Mouse (Mus musculus): Measurements from ENCODE around the gene Atp6v0a1.

Atp6v0a1 gene

DNA sequence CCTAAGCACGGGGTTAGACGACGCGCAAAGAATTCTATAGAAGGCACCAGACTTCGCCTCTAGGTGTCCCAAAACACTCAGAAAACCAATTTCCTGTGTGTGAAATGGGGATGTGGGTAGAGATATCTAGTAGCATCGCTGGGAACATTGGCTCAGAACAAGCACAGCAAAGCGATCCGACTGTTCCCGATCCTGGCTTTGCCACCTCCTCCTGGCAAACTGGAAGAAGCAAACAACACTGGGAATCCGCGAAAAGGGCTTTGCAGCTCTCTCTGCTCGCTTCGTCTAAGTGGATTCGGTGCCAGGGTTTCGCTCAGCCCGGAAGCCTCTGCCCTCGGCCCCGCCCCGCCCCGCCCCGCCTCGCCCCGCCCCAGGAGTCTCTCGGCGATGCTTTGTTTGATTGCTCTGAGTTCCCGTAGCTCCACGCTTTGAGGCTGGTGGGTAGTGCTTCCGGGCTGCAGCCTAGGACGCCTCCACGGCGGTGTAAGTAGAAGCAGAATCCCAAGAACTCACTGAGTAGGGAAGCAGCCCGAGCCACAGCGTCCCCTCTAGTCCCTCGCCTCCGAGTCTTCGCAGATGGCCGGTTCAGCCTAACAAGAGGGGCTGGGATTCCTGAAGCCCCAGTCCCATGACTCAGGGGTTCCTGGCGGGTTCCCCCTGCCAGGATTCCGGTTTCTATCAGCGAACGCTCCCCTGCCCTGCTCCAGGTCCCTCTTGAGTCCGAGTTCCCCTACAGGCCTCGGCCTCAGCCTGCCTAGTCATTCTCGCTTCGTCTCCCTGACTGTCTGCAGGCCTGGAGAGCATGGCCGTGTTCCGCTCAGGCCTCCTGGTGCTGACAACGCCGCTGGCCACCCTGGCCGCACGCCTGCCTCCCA is 73.2 kb downstream of the Atp6v0a1 start, which contains the start of gene Coasy:
Gene Coasy (plus strand): TSS at position 358 of the 875 bp plus-strand sequence.
- in situ Hi-C loops (cut with MboI, MseI), result no loop called here

DNA sequence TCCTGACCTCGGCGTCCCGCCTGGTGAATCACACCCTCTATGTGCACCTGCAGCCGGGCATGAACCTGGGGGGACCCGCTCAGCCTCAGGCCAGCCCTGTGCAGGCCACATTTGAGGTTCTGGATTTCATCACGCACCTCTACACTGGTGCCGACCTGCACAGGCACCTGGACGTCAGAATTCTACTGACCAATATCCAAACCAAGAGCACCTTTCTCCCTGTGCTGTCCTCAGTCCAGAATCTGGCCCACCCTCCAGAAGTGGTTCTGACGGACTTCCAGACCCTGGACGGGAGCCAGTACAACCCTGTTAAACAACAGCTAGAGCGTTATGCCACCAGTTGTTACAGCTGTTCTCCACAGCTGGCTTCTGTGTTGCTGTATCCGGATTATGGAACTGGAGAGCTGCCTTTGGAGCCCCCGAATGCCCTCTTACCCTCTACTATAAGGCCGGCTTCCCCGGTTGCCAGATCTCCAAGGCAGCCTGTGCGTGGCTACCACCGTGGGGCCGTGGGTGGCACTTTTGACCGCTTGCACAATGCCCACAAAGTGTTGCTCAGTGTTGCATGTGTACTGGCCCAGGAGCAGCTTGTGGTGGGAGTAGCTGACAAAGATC is 73.9 kb downstream of the Atp6v0a1 start:
- in situ Hi-C loops (cut with MboI, MseI), result no loop called here

GRCm38 (mm10) chr11:101084246-101084645 is 75.0 kb downstream of the Atp6v0a1 start:
- in situ Hi-C loops (cut with MboI, MseI), result no loop called here

- in situ Hi-C loops (cut with MboI, MseI), result no loop called here
Measured at GRCm38 (mm10) chr11:101084811-101085210, 75.6 kb downstream of the Atp6v0a1 start.

- in situ Hi-C loops (cut with MboI, MseI), result no loop called here
Measured at GRCm38 (mm10) chr11:101085617-101086322, 76.5 kb downstream of the Atp6v0a1 start.

DNA sequence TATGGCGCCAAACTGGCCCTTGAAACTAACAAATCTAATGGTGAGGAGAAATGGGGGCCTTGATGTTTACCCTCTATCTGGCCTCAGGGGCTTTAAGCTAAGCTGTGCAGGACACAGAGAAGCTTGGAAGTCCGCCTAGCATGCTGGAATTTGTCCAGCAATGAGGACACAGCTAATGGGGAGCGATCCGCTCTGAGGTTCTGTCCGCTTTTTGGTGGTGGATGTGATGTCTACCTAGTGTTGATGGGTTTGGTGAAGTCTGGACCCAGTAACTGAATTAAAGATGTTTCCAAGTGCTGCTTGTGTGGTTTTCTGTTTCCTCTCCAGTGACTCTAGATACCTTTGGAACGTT is 77.0 kb downstream of the Atp6v0a1 start:
- in situ Hi-C loops (cut with MboI, MseI), result no loop called here

DNA sequence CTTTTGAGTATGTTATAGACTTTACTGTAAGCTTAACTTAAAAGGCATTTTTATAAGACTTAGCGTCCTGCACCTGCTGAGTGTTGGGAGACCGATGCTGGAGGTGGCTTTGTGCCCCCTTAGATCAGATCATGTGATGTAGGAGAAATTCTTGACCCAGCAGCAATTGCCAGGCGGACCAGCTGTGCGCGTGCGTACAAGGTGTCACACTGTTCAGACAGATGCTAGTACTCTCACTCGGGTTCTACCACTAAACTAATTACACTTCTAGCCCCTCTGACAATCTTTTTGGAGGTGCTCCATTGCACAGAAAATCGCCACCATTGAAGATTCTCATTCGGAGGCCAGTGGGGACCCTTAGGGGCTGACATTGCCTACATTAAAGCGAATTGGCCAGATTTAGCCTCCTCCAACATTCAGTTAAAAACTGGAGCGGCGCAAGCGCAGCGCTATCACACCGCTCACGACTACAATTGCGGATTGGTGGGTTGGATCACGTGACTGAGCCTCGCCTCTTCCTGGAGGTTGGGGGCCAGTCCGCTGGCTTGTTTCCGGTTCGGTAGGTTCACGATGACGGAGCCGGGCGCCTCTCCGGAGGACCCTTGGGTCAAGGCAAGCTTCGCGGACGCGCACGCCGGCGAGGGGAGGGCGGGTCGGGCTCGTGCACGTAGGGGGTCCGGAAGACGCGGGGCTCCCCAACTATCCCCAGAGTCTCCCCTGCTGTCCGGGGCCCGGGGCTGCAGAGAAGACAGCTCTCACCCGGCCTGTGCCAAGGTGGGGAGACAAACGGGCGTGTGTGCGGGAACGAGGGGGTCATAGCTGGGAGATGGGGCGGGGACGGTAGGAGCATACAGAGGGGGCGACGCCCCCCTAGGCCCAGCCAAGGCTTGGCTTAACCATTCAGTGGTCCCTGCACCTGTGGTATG is 77.8 kb downstream of the Atp6v0a1 start, which contains the start of gene Mlx:
Gene Mlx (plus strand): TSS at position 522 of the 926 bp plus-strand sequence.
- in situ Hi-C loops (cut with MboI, MseI), result no loop called here

GRCm38 (mm10) chr11:101087682-101088055 is 78.4 kb downstream of the Atp6v0a1 start:
- in situ Hi-C loops (cut with MboI, MseI), result no loop called here

DNA sequence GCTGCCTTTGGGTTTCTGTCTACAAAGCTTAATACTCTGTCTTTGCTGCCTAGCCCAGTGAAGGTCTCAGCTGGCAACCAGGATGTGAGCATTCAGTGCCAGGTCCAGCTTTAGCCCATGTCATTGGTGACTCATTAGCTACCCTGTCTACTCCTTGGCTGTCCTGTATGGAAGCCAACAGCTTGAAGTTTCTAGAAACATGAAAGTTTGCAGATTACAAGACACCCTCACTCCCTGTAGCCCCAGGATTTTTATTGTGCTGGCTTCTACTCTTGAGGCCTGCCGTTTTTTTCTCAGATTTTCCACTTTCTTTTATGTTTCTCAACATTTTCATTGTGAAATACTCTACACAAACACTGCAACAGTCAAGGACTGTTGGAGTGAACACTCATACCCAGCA is 80.7 kb downstream of the Atp6v0a1 start:
- in situ Hi-C loops (cut with MboI, MseI), result no loop called here

GRCm38 (mm10) chr11:101094930-101095313 is 85.7 kb downstream of the Atp6v0a1 start:
- in situ Hi-C loops (cut with MboI, MseI), result loop anchor here (5.0 kb wide), 1 partner anchor 87 kb away; no protein-coding TSS in a partner anchor

GRCm38 (mm10) chr11:101095314-101096024 is 86.2 kb downstream of the Atp6v0a1 start, which contains the start of gene Psmc3ip:
Psmc3ip (minus strand) TSS chr11:101095436.
- in situ Hi-C loops (cut with MboI, MseI), result loop anchor here (5.0 kb wide), 1 partner anchor 87 kb away; no protein-coding TSS in a partner anchor

DNA sequence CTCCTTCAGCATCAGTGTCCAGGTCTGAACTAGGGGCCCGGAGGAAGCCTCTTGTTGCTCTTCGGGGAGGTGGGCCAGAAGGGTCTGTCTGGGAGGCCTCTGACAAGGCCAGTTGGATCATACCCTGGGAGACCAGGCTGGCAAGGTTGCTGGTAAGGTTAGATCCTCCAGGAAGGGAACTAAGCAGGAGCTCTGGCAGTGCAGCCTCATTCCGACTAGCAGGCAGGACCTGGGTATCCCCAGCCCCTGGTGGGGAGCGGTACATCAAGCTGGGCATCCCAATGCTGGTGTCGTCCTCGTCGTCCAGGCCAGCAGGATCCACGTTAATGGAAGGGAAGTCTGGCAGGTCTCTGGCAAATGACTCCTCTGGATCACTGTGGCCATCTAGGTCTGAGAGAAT is 89.0 kb downstream of the Atp6v0a1 start:
- in situ Hi-C loops (cut with MboI, MseI), result loop anchor here (5.0 kb wide), 1 partner anchor 84 kb away; no protein-coding TSS in a partner anchor

GRCm38 (mm10) chr11:101103011-101103410 is 93.8 kb downstream of the Atp6v0a1 start:
- in situ Hi-C loops (cut with MboI, MseI), result no loop called here

DNA sequence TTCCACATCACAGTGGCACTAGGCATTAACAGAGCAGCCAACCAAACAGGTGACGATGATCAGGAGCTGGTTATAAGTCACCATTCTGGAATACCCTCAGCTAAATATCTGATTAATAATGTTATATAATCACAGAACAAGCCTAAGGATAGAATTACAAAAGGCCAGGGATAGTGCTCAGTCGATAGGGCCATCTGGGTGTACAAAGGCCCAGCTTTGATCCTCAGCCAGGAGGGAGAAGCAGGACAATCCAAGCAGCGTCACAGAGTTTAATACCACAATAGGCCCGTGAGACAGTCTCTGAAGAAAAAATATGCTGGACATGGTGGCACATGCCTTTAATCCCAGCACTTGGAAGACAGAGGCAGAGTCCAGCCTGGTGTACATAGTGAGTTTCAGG is 100.1 kb downstream of the Atp6v0a1 start:
- in situ Hi-C loops (cut with MboI, MseI), result no loop called here

DNA sequence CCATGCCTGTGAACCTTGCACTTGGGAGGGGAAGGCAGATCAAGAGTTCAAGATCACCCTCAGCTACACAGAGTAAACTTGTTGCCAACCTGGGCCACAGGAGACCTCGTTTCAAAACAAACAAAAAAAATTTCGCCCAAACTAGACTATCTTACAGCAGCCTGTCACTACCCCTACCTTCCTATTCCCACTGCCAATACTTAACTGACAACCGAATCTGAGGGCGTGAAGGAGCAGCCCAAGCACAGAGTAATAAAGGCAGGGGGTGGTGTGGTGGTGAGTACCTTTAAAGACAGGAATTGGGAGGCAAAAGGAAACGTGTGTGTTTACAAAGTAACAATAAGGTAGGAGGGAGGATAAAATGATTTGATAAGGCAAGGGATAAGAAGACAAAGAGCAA is 101.5 kb downstream of the Atp6v0a1 start:
- in situ Hi-C loops (cut with MboI, MseI), result loop anchor here (10.0 kb wide), 1 partner anchor 1294 kb away; the partner anchor contains the start of gene Slc25a39

GRCm38 (mm10) chr11:101111178-101111577 is 101.9 kb downstream of the Atp6v0a1 start:
- in situ Hi-C loops (cut with MboI, MseI), result loop anchor here (10.0 kb wide), 1 partner anchor 1294 kb away; the partner anchor contains the start of gene Slc25a39

DNA sequence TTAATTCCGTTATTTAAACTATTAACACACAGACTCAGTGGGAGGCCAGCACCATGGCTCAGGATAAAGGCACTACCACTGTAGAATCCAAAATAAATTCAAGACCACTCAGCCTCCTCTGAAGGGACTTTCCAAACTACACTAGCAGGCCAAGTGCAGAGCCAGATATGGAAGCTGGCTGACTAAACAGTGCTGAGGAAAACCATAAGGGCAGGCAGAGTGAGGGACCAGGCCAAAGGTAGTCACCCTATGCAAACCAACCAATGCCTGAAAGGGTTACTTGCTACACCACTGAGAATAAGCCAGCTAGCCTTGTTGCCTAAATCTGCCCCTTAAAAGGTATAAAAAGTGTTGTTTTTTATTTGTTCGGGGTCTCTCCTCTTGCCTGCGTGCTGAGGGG is 102.9 kb downstream of the Atp6v0a1 start:
- in situ Hi-C loops (cut with MboI, MseI), result loop anchor here (10.0 kb wide), 1 partner anchor 1293 kb away; the partner anchor contains the start of gene Slc25a39
